Mouse (Mus musculus): ENCODE results near the gene Gm12789. TPM values are rescaled to one million over a fixed set of nuclear protein-coding genes. Genes with fewer than 3 reads are reported as not detected.

The Gm12789 gene
- polyA plus RNA-seq, 1 experiment = not detected

Other genes with a start within 250 kb of the Gm12789 start
- not detected for gene B020004J07Rik, start 142.6 kb upstream of the Gm12789 start, polyA plus RNA-seq (2012; fragmentation: generic; extraction: Trizol)
- gene C130073F10Rik, start 92.8 kb upstream of the Gm12789 start, polyA plus RNA-seq (2012; fragmentation: generic; extraction: Trizol) = 0.04 TPM
- 0.02 TPM for gene Gm12800, start 77.5 kb upstream of the Gm12789 start, polyA plus RNA-seq (2012; fragmentation: generic; extraction: Trizol)
- gene Gm12794, start 46.2 kb upstream of the Gm12789 start, polyA plus RNA-seq (2012; fragmentation: generic; extraction: Trizol) = 0.20 TPM
- not detected for gene Gm12790, start 5.6 kb upstream of the Gm12789 start, polyA plus RNA-seq (2012; fragmentation: generic; extraction: Trizol)
- gene Pde4b, start 100.9 kb downstream of the Gm12789 start, polyA plus RNA-seq (2012; fragmentation: generic; extraction: Trizol) = 2.7 TPM

Measured in C2C12 (cell line).